Mouse (Mus musculus): ENCODE results near the gene Irf2. TPM values are rescaled to one million over a fixed set of nuclear protein-coding genes. Genes with fewer than 3 reads are reported as not detected.

The Irf2 gene
- total and polyA plus RNA-seq, 3 experiments: 4.9 to 19.4 TPM; not detected in 1

DNA sequence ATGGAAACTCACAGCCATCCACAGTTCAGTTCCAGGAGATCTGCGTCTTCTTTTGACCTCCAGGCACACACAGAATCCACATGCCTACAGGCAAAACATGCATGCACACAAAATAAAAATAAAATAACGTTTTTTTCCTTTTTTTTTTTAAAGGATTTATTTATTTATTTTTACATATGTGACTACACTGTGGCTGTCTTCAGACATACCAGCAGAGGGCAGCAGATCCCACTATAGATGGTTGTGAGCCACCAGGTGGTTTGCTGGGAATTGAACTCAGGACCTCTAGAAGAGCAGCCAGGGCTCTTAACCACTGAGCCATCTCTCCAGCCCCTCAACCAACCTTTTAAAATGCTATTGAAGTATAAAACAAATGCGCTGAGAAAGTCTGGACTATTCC, 3.3 kb upstream of the Irf2 start:
- Histone ChIP-seq H3K9ac (ENCODE audit: control insufficient read depth, low read depth, low read length, poor library complexity, severe bottlenecking) (no peak overlapping the region), H3K36me3 (ENCODE audit: control insufficient read depth in 1 of 2, insufficient read depth in 2 of 2, low read length in 2 of 2) (peaks cover 0 to 10% of the 10 kb centered on the region in 2 experiments; a peak in 2 of 4 replicates)

GRCm38 (mm10) chr8:46737421-46737820, 2.1 kb upstream of the Irf2 start:
- H3K9ac ChIP-seq (ENCODE audit: control insufficient read depth, low read depth, low read length, poor library complexity, severe bottlenecking): 0 out of 2 replicates have a peak overlapping the region, but pooled peaks have one; percentile 4
- TF ChIP-seq GATA1 (IDR thresholded peaks at IDR 0.05; ENCODE audit: low read depth, low read length) (peak; percentile 66), UBTF (IDR thresholded peaks at IDR 0.05; ENCODE audit: borderline replicate concordance, insufficient read depth, low read depth, low read length) (no peak), TBP (IDR thresholded peaks at IDR 0.05; ENCODE audit: low read depth, low read length) (peak; percentile 49; the same call in 1 of the 2 replicates), POLR2A (IDR thresholded peaks at IDR 0.05; ENCODE audit: control insufficient read depth in 1 of 2, insufficient read depth in 1 of 2, low read depth in 1 of 2, low read length in 2 of 2, poor library complexity in 1 of 2) (no peak), EP300 (IDR thresholded peaks at IDR 0.05; ENCODE audit: low read depth in 1 of 2, low read length in 2 of 2) (peak; percentile 58 to 79), CTCF (IDR thresholded peaks at IDR 0.05 in 2 of 3, conservative IDR thresholded peaks at IDR 0.05 in 1 of 3; ENCODE audit: control insufficient read depth in 1 of 3, insufficient read depth in 1 of 3, low read depth in 2 of 3, low read length in 3 of 3, poor library complexity in 1 of 3, severe bottlenecking in 1 of 3) (no peak), MYC (IDR thresholded peaks at IDR 0.05; ENCODE audit: low read depth, low read length) (no peak), MYB (IDR thresholded peaks at IDR 0.05; ENCODE audit: low read depth, low read length) (0 out of 2 replicates have a peak, but pooled peaks have one; percentile 8), CHD2 (IDR thresholded peaks at IDR 0.05; ENCODE audit: low read length) (0 out of 2 replicates have a peak, but pooled peaks have one; percentile 19), CHD1 (IDR thresholded peaks at IDR 0.05; ENCODE audit: low read depth, low read length) (no peak), NRF1 (IDR thresholded peaks at IDR 0.05; ENCODE audit: insufficient read depth, low read depth, low read length, poor library complexity, severe bottlenecking) (no peak), MAZ (IDR thresholded peaks at IDR 0.05; ENCODE audit: low read depth, low read length) (no peak), NELFE (IDR thresholded peaks at IDR 0.05; ENCODE audit: low read depth, low read length) (peak; percentile 29; the same call in 1 of the 2 replicates), KAT2A (conservative IDR thresholded peaks at IDR 0.05; ENCODE audit: low read depth, low read length) (no peak), BHLHE40 (IDR thresholded peaks at IDR 0.05; ENCODE audit: borderline replicate concordance, low read depth, low read length) (peak; percentile 58; the same call in 1 of the 2 replicates), MXI1 (IDR thresholded peaks at IDR 0.05; ENCODE audit: low read depth, low read length) (peak; percentile 56; the same call in 1 of the 2 replicates), SIN3A (IDR thresholded peaks at IDR 0.05; ENCODE audit: low read length) (peak; percentile 66; the same call in 1 of the 2 replicates), TAL1 (IDR thresholded peaks at IDR 0.05; ENCODE audit: low read length) (peak; percentile 58), RCOR1 (IDR thresholded peaks at IDR 0.05; ENCODE audit: low read depth, low read length) (peak; percentile 67), HCFC1 (IDR thresholded peaks at IDR 0.05; ENCODE audit: low read depth, low read length) (0 out of 2 replicates have a peak, but pooled peaks have one; percentile 19), MAFK (IDR thresholded peaks at IDR 0.05; ENCODE audit: borderline replicate concordance, low read depth, low read length) (no peak), ETS1 (IDR thresholded peaks at IDR 0.05; ENCODE audit: low read depth, low read length) (peak; percentile 68), TCF12 (IDR thresholded peaks at IDR 0.05; ENCODE audit: low read depth, low read length) (peak; percentile 79)
- H3K4me1 ChIP-seq (ENCODE audit: control insufficient read depth in 1 of 2, insufficient read depth in 2 of 2, low read length in 2 of 2): peaks cover 7 to 19% of the 10 kb centered on the region in 2 experiments; a peak in 3 of 4 replicates
- peak; percentile 73 for DNase-seq (ENCODE audit: low read depth, low spot score)
- H3K27me3 ChIP-seq (ENCODE audit: control insufficient read depth in 1 of 2, insufficient read depth in 2 of 2, low read length in 2 of 2): no peaks in the 10 kb centered on the region
- H3K9me3 ChIP-seq (replicated peaks; ENCODE audit: insufficient read depth, low read length): no peaks in the 10 kb centered on the region
- peaks cover 36% of the 10 kb centered on the region for H3K79me2 ChIP-seq (ENCODE audit: control insufficient read depth, insufficient read depth, low read length, poor library complexity)
- H3K36me3 ChIP-seq (ENCODE audit: control insufficient read depth in 1 of 2, insufficient read depth in 2 of 2, low read length in 2 of 2): peaks cover 0 to 16% of the 10 kb centered on the region in 2 experiments; a peak in 2 of 4 replicates
- H3K4me3 ChIP-seq (ENCODE audit: control insufficient read depth in 1 of 2, insufficient read depth in 1 of 2, low read depth in 2 of 2, low read length in 2 of 2): peak overlapping the region in 1 of 2 experiments; percentile 93; a peak in 3 of 4 replicates
- H3K27ac ChIP-seq (ENCODE audit: control insufficient read depth, low read depth, low read length): peak overlapping the region; percentile 36

More for the DNA sequence above, 3.3 kb upstream of the Irf2 start:
- Histone ChIP-seq H3K4me1 (ENCODE audit: control insufficient read depth in 1 of 2, insufficient read depth in 2 of 2, low read length in 2 of 2) (peaks cover 7 to 11% of the 10 kb centered on the region in 2 experiments; a peak in 3 of 4 replicates), H3K79me2 (ENCODE audit: control insufficient read depth, insufficient read depth, low read length, poor library complexity) (peaks cover 25% of the 10 kb centered on the region), H3K27ac (ENCODE audit: control insufficient read depth, low read depth, low read length) (no peak overlapping the region), H3K27me3 (ENCODE audit: control insufficient read depth in 1 of 2, insufficient read depth in 2 of 2, low read length in 2 of 2) (no peaks in the 10 kb centered on the region), H3K9me3 (replicated peaks; ENCODE audit: insufficient read depth, low read length) (no peaks in the 10 kb centered on the region), H3K4me3 (ENCODE audit: control insufficient read depth in 1 of 2, insufficient read depth in 1 of 2, low read depth in 2 of 2, low read length in 2 of 2) (no peak overlapping the region)
- TF ChIP-seq POLR2AphosphoS5 (IDR thresholded peaks at IDR 0.05; ENCODE audit: borderline replicate concordance, low read depth, low read length) (no peak), ELF1 (IDR thresholded peaks at IDR 0.05; ENCODE audit: low read depth, low read length) (no peak), SIN3A (IDR thresholded peaks at IDR 0.05; ENCODE audit: low read length) (no peak), CTCF (IDR thresholded peaks at IDR 0.05 in 2 of 3, conservative IDR thresholded peaks at IDR 0.05 in 1 of 3; ENCODE audit: control insufficient read depth in 1 of 3, insufficient read depth in 1 of 3, low read depth in 2 of 3, low read length in 3 of 3, poor library complexity in 1 of 3, severe bottlenecking in 1 of 3) (peak; percentile 16 to 61 (median 54); a peak in 4 of 6 replicates), POLR2AphosphoS2 (IDR thresholded peaks at IDR 0.05; ENCODE audit: low read length) (no peak), GATA1 (IDR thresholded peaks at IDR 0.05; ENCODE audit: low read depth, low read length) (no peak), MAZ (IDR thresholded peaks at IDR 0.05; ENCODE audit: low read depth, low read length) (no peak), RCOR1 (IDR thresholded peaks at IDR 0.05; ENCODE audit: low read depth, low read length) (no peak), RAD21 (IDR thresholded peaks at IDR 0.05; ENCODE audit: low read depth, low read length) (peak; percentile 65), ZMIZ1 (IDR thresholded peaks at IDR 0.05; ENCODE audit: low read depth, low read length) (no peak), E2F4 (IDR thresholded peaks at IDR 0.05; ENCODE audit: borderline replicate concordance, low read depth, low read length) (no peak), ZC3H11A (IDR thresholded peaks at IDR 0.05; ENCODE audit: low read depth, low read length) (peak; percentile 45; the same call in 1 of the 2 replicates), MYC (IDR thresholded peaks at IDR 0.05; ENCODE audit: low read depth, low read length) (no peak), NRF1 (IDR thresholded peaks at IDR 0.05; ENCODE audit: insufficient read depth, low read depth, low read length, poor library complexity, severe bottlenecking) (no peak), SMC3 (IDR thresholded peaks at IDR 0.05; ENCODE audit: low read depth, low read length) (peak; percentile 67), UBTF (IDR thresholded peaks at IDR 0.05; ENCODE audit: borderline replicate concordance, insufficient read depth, low read depth, low read length) (no peak)
- DNase-seq (ENCODE audit: low read depth, low spot score): peak; percentile 58
